Mouse (Mus musculus) ES-Bruce4 (cell line): ENCODE data around the gene Prkce. TPM values are rescaled to one million over a fixed set of nuclear protein-coding genes. Genes with fewer than 3 reads are reported as not detected.

ENCODE experiments used
- H3K27ac ChIP-seq: 2 replicates; pipeline ENCODE4 v1.5.1; 2012; ENCODE audit warnings: low read length, inconsistent platforms; ENCODE audit not compliant: insufficient read depth
- H3K27me3 ChIP-seq: 2 replicates; pipeline ENCODE4 v1.6.1; 2012; ENCODE audit warnings: mild to moderate bottlenecking, low read length, inconsistent platforms; ENCODE audit not compliant: control insufficient read depth, poor library complexity, insufficient read depth, severe bottlenecking
- H3K36me3 ChIP-seq: 2 replicates; pipeline ENCODE4 v1.6.1; 2012; ENCODE audit warnings: inconsistent platforms, mild to moderate bottlenecking, low read length, moderate library complexity; ENCODE audit not compliant: control insufficient read depth, poor library complexity, insufficient read depth, severe bottlenecking
- H3K4me1 ChIP-seq: one replicate; pipeline ENCODE4 v1.8.1; 2011; ENCODE audit warnings: low read length; ENCODE audit not compliant: control insufficient read depth, insufficient read depth
- H3K4me3 ChIP-seq: 2 replicates; pipeline ENCODE4 v1.5.1; 2011; ENCODE audit warnings: low read depth, mild to moderate bottlenecking, low read length
- H3K9ac ChIP-seq: 2 replicates; pipeline ENCODE4 v1.6.1; 2012; ENCODE audit warnings: low read depth, mild to moderate bottlenecking, inconsistent platforms; ENCODE audit not compliant: poor library complexity, severe bottlenecking
- H3K9me3 ChIP-seq: replicated peaks from 2 replicates; pipeline ENCODE4 v1.6.1; 2012; ENCODE audit warnings: mild to moderate bottlenecking, low read length, inconsistent platforms; ENCODE audit not compliant: control insufficient read depth, poor library complexity, insufficient read depth, severe bottlenecking
- CTCF ChIP-seq: IDR thresholded peaks from one replicate; pipeline ENCODE4 v1.8.1; 2011; ENCODE audit warnings: low read depth, low read length
- EP300 ChIP-seq: IDR thresholded peaks from 2 replicates; pipeline ENCODE4 v1.6.1; 2011; ENCODE audit warnings: low read depth, low read length; ENCODE audit not compliant: insufficient read depth
- POLR2A ChIP-seq: IDR thresholded peaks from one replicate; pipeline ENCODE4 v1.8.1; 2011; ENCODE audit warnings: low read length; ENCODE audit not compliant: insufficient read depth
- polyA plus RNA-seq: library from polyadenylated mRNA; stranded (reverse); fragments of >200 nt; gene quantifications from 2 replicates; pipeline ENCODE4 v1.2.4, GENCODE M21; 2011; ENCODE audit warnings: low read depth; ENCODE audit not compliant: missing spikeins, insufficient read depth, insufficient read length

Gene Prkce
- polyA plus RNA-seq, 1 experiment, result 4.3 TPM

GRCm38 (mm10) chr17:86370106-86370742 lies 202.6 kb downstream of the Prkce start:
- H3K4me3 ChIP-seq, result no peak overlapping the region
- H3K27me3 ChIP-seq, result no peaks in the 10 kb centered on the region
- H3K9ac ChIP-seq, result no peak overlapping the region
- no peak for TF ChIP-seq POLR2A
- no peak for TF ChIP-seq EP300
- no peak for TF ChIP-seq CTCF
- H3K36me3 ChIP-seq, result no peaks in the 10 kb centered on the region
- H3K4me1 ChIP-seq, result no peaks in the 10 kb centered on the region
- no peak overlapping the region for H3K27ac ChIP-seq
- no peaks in the 10 kb centered on the region for H3K9me3 ChIP-seq

GRCm38 (mm10) chr17:86371101-86371561 lies 203.5 kb downstream of the Prkce start:
- Histone ChIP-seq H3K36me3 (no peaks in the 10 kb centered on the region), H3K4me3 (no peak overlapping the region), H3K27me3 (no peaks in the 10 kb centered on the region), H3K9me3 (no peaks in the 10 kb centered on the region), H3K4me1 (no peaks in the 10 kb centered on the region), H3K9ac (no peak overlapping the region), H3K27ac (no peak overlapping the region)
- no peak for TF ChIP-seq CTCF
- TF ChIP-seq EP300, result no peak
- TF ChIP-seq POLR2A, result no peak

- Histone ChIP-seq H3K4me1 (peaks cover 4% of the 10 kb centered on the region), H3K36me3 (no peaks in the 10 kb centered on the region), H3K9ac (no peak overlapping the region), H3K27ac (no peak overlapping the region), H3K9me3 (no peaks in the 10 kb centered on the region), H3K27me3 (no peaks in the 10 kb centered on the region), H3K4me3 (no peak overlapping the region)
- no peak for TF ChIP-seq EP300
- TF ChIP-seq POLR2A, result no peak
- TF ChIP-seq CTCF, result no peak
Observed at GRCm38 (mm10) chr17:86376389-86376788, 208.8 kb downstream of the Prkce start.

DNA sequence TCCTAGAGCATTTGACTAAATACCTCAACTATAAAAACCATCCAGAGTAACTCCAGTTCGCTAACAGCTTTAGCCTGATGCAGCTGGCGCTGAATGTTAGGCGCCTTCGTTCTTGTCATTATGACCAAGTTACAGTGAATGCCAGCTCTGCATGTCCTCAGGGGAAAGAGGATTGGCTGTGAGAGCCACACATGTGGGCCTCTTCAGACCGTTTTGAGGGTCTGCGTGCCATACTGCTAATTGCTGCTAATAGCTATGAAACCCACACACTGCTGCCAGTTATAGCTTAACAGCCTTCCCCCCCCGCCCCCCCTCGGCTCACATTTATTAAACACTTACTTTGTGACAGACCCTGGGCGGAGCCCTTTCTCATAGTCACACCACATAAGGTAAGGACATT lies 210.3 kb downstream of the Prkce start:
- no peaks in the 10 kb centered on the region for H3K36me3 ChIP-seq
- TF ChIP-seq POLR2A, result no peak
- no peak for TF ChIP-seq CTCF
- TF ChIP-seq EP300, result no peak
- H3K9ac ChIP-seq, result no peak overlapping the region
- no peaks in the 10 kb centered on the region for H3K9me3 ChIP-seq
- no peak overlapping the region for H3K4me3 ChIP-seq
- peaks cover 4% of the 10 kb centered on the region for H3K4me1 ChIP-seq
- no peak overlapping the region for H3K27ac ChIP-seq
- H3K27me3 ChIP-seq, result no peaks in the 10 kb centered on the region

DNA sequence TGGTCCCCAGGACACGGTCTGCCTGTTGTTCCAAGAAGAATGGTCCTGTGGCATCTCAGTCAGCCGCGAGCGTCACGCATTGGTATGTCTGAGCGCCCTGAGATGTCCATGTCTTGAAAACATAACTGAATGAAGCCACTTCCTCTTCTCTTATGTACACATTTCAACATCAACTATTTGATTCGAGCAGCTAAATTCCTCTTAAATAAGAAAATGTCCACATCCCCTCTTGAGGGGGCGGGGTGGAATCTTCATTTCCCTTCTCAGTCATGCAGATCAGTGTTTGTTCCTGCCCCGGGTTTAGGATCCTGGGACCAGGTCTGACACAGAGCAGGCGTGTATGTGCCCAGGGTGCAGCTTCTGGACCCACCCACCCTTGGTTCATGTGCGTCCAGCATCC lies 211.0 kb downstream of the Prkce start:
- H3K4me1 ChIP-seq, result peaks cover 4% of the 10 kb centered on the region
- no peak overlapping the region for H3K27ac ChIP-seq
- no peaks in the 10 kb centered on the region for H3K27me3 ChIP-seq
- H3K9ac ChIP-seq, result no peak overlapping the region
- H3K36me3 ChIP-seq, result no peaks in the 10 kb centered on the region
- H3K4me3 ChIP-seq, result no peak overlapping the region
- H3K9me3 ChIP-seq, result no peaks in the 10 kb centered on the region
- no peak for TF ChIP-seq EP300

DNA sequence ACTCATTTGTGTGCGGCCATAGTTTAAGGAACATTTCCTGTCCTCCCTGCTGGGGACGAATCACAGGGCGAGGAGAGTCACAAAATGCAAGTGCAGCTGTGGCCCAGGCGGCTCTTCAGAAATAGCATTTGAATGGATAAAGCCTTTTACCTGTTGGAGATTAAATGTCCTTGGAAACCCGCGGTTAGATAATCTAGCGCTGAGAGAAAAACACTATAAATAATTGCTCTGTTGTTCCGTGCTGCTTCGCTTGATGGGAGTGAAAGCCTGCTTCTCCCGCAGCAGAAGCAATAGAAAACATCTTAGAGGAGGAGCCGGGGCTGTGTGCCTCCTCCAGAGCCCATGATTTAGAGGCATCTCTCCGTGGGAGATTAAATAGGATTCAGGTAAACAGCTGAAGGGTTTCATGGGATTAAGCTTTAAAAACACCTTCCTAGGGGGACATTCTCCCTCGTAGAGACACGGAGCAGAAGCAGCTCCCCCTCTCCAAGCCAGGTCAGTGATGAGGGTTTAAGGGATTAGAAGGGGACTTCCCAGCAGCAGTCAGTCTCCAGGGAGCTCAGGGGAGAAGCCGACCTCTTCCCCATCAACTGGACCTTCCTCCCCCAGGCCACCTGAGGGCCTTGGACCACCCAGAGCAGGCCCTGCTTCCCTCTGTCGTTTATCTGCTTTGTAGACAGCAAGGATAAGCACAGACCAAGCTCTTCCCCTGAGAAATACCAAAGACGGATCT lies 212.0 kb downstream of the Prkce start:
- H3K27me3 ChIP-seq, result no peaks in the 10 kb centered on the region
- no peak overlapping the region for H3K4me3 ChIP-seq
- H3K4me1 ChIP-seq, result peaks cover 4% of the 10 kb centered on the region
- no peaks in the 10 kb centered on the region for H3K36me3 ChIP-seq
- TF ChIP-seq POLR2A (no peak), CTCF (no peak), EP300 (no peak)
- no peaks in the 10 kb centered on the region for H3K9me3 ChIP-seq
- H3K27ac ChIP-seq, result no peak overlapping the region
- H3K9ac ChIP-seq, result no peak overlapping the region
